Mouse (Mus musculus): ENCODE results near the gene Pax6. TPM values are rescaled to one million over a fixed set of nuclear protein-coding genes. Genes with fewer than 3 reads are reported as not detected.
A peak's percentile ranks its signal among the peaks of the same experiment; 100 is the strongest.

Pax6 gene
- total RNA-seq, 2 experiments from 2014 or later, result not detected

GRCm38 (mm10) chr2:105669881-105670730 is 1.4 kb downstream of the Pax6 start:
- no peak for ATAC-seq (replicated peaks; ENCODE audit: low FRiP score, low TSS enrichment, poor library complexity, severe bottlenecking)

GRCm38 (mm10) chr2:105670731-105671095 is 2.0 kb downstream of the Pax6 start:
- ATAC-seq (replicated peaks; ENCODE audit: low FRiP score, low TSS enrichment, poor library complexity, severe bottlenecking), result no peak

GRCm38 (mm10) chr2:105671116-105671797 is 2.6 kb downstream of the Pax6 start:
- no peak for ATAC-seq (replicated peaks; ENCODE audit: low FRiP score, low TSS enrichment, poor library complexity, severe bottlenecking)

GRCm38 (mm10) chr2:105671798-105672595 is 3.3 kb downstream of the Pax6 start:
- ATAC-seq (replicated peaks; ENCODE audit: low FRiP score, low TSS enrichment, poor library complexity, severe bottlenecking), result no peak

- no peak for ATAC-seq (replicated peaks; ENCODE audit: low FRiP score, low TSS enrichment, poor library complexity, severe bottlenecking)
Observed at GRCm38 (mm10) chr2:105672596-105672960, 3.9 kb downstream of the Pax6 start.

GRCm38 (mm10) chr2:105673054-105673453 is 4.4 kb downstream of the Pax6 start:
- ATAC-seq (replicated peaks; ENCODE audit: low FRiP score, low TSS enrichment, poor library complexity, severe bottlenecking), result no peak

GRCm38 (mm10) chr2:105673631-105674060 is 4.9 kb downstream of the Pax6 start:
- ATAC-seq (replicated peaks; ENCODE audit: low FRiP score, low TSS enrichment, poor library complexity, severe bottlenecking), result no peak

GRCm38 (mm10) chr2:105674061-105674874 is 5.6 kb downstream of the Pax6 start:
- no peak for ATAC-seq (replicated peaks; ENCODE audit: low FRiP score, low TSS enrichment, poor library complexity, severe bottlenecking)

GRCm38 (mm10) chr2:105674875-105675729 is 6.4 kb downstream of the Pax6 start:
- ATAC-seq (replicated peaks; ENCODE audit: low FRiP score, low TSS enrichment, poor library complexity, severe bottlenecking), result peak; percentile 80

- ATAC-seq (replicated peaks; ENCODE audit: low FRiP score, low TSS enrichment, poor library complexity, severe bottlenecking), result no peak
Observed at GRCm38 (mm10) chr2:105675730-105676079, 7.0 kb downstream of the Pax6 start.

GRCm38 (mm10) chr2:105676080-105676908 is 7.6 kb downstream of the Pax6 start:
- ATAC-seq (replicated peaks; ENCODE audit: low FRiP score, low TSS enrichment, poor library complexity, severe bottlenecking), result no peak

GRCm38 (mm10) chr2:105676909-105677433 is 8.3 kb downstream of the Pax6 start:
- no peak for ATAC-seq (replicated peaks; ENCODE audit: low FRiP score, low TSS enrichment, poor library complexity, severe bottlenecking)

- ATAC-seq (replicated peaks; ENCODE audit: low FRiP score, low TSS enrichment, poor library complexity, severe bottlenecking), result no peak
Observed at GRCm38 (mm10) chr2:105677434-105678105, 8.9 kb downstream of the Pax6 start.

GRCm38 (mm10) chr2:105678306-105678705 is 9.6 kb downstream of the Pax6 start:
- ATAC-seq (replicated peaks; ENCODE audit: low FRiP score, low TSS enrichment, poor library complexity, severe bottlenecking), result no peak

GRCm38 (mm10) chr2:105678880-105679321 is 10.2 kb downstream of the Pax6 start:
- ATAC-seq (replicated peaks; ENCODE audit: low FRiP score, low TSS enrichment, poor library complexity, severe bottlenecking), result no peak

GRCm38 (mm10) chr2:105679331-105679730 is 10.6 kb downstream of the Pax6 start:
- no peak for ATAC-seq (replicated peaks; ENCODE audit: low FRiP score, low TSS enrichment, poor library complexity, severe bottlenecking)

Data from megakaryocyte-erythroid progenitor cell, adult 5-6 weeks (primary cell).